Mouse (Mus musculus) liver, embryonic 16.5 days (tissue): ENCODE measurements at regions not wholly inside any gene's neighbourhood (a gene's known extent, or its start where the extent isn't known, plus 50 kb on each side); places are given as distances from the start of the nearest gene placed in this dataset.

Experiments used
- ATAC-seq: fragments of 200-750 bp; cut with Nextera tagmentation; 2 replicates; pipeline ENCODE4 v1.8.0; 2017; ENCODE audit warnings: low read depth, mild to moderate bottlenecking, moderate number of reproducible peaks, moderate library complexity
- H3K27ac ChIP-seq: fragments of 300-500 bp; sonication (generic); 2 replicates; pipeline ENCODE4 v1.5.1; 2014; ENCODE audit warnings: mild to moderate bottlenecking, low read length
- H3K27me3 ChIP-seq: fragments of 300-500 bp; sonication (generic); 2 replicates; pipeline ENCODE4 v1.6.1; 2014; ENCODE audit warnings: low read depth, low read length, mixed read lengths; ENCODE audit not compliant: control insufficient read depth, insufficient read depth
- H3K36me3 ChIP-seq: fragments of 300-500 bp; sonication (generic); 2 replicates; pipeline ENCODE4 v1.6.1; 2014; ENCODE audit warnings: mild to moderate bottlenecking; ENCODE audit not compliant: control insufficient read depth, insufficient read depth
- H3K4me1 ChIP-seq: fragments of 300-500 bp; sonication (generic); 2 replicates; pipeline ENCODE4 v1.6.1; 2014; ENCODE audit warnings: low read depth, low read length, mixed read lengths; ENCODE audit not compliant: control insufficient read depth
- H3K4me2 ChIP-seq: fragments of 300-500 bp; sonication (generic); 2 replicates; pipeline ENCODE4 v1.6.1; 2014; ENCODE audit warnings: low read depth, low read length, mixed read lengths
- H3K4me3 ChIP-seq: fragments of 300-500 bp; sonication (generic); 2 replicates; pipeline ENCODE4 v1.5.1; 2014; ENCODE audit warnings: low read depth, mild to moderate bottlenecking, low read length
- H3K9ac ChIP-seq: fragments of 300-500 bp; sonication (generic); 2 replicates; pipeline ENCODE4 v1.6.1; 2014; ENCODE audit warnings: low read depth, low read length
- H3K9me3 ChIP-seq: fragments of 300-500 bp; sonication (generic); replicated peaks from 2 replicates; pipeline ENCODE4 v1.6.1; 2016; ENCODE audit warnings: low read length; ENCODE audit not compliant: control insufficient read depth
- WGBS: fragments of 180-500 bp; shearing (Covaris S2); extraction: QIAGEN DNeasy Blood & Tissue Kit; methylation state at CpG from one replicate; pipeline ENCODE4 v1.1.7; 2014; ENCODE audit not compliant: insufficient replicate concordance; 5-methylcytosine and 5-hydroxymethylcytosine counted together

DNA sequence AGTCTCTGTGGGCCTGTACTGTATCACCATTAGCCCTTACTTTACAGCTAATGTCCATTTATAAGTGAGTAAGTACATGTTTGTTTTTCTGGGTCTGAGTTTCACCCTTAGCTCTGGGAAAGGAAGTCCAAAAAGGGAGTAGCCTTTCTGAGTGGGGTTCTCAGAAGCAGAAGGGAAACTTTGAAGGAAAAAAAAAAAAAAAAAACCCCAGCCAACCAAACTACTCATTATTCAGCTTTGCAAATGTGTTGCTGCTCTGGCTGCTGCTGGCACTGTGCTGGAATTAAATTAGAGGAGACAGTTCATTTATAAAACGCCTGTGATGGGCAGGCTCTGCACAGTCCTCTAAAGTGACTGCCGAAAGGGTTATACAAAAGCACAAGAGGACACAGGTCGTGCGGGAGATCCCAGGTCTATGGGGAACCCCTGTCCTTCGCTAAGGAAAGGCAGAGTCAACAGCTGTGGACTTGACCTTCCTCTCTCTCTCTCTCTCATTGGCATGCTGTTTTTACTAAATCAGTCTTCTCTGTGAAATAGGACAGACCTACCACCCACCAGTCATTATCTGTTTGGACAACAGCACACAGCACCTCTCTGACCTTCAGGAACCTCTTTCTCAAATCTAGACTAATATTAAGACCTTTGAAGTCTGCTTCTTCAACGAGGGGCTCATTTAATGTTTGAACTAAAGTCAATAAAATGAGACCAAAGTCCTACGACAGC is 165.4 kb downstream of the Cd47 start:
- H3K27me3 ChIP-seq: no peaks in the 10 kb centered on the region
- ATAC-seq: peak; percentile 84
- H3K36me3 ChIP-seq: no peaks in the 10 kb centered on the region
- 41% methylated on average over 7 of the region's 7 CpGs for WGBS
- H3K4me1 ChIP-seq: peaks cover 9% of the 10 kb centered on the region
- H3K4me2 ChIP-seq: peak overlapping the region; percentile 18; the same call in 1 of the 2 replicates
- H3K9me3 ChIP-seq: no peaks in the 10 kb centered on the region
- peak overlapping the region; percentile 50 for H3K27ac ChIP-seq
- no peak overlapping the region for H3K9ac ChIP-seq
- H3K4me3 ChIP-seq: no peak overlapping the region

DNA sequence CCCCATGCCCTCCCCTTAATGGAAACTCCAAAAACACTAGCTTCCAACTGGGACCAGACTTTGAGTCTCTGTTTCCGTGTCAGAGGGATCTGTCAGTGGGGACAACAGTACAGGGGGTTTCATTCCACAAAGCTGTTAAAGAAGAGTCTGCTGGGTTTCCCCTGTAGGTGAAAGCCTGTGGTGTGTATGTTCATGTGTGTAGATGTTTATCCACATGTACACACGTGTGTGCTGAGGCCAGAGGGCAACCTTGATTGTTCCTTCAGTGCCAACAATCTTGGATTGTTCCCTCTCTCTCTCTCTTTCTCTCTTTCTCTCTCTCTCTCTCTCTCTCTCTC is 165.9 kb downstream of the Cd47 start:
- Histone ChIP-seq H3K9me3 (no peaks in the 10 kb centered on the region), H3K4me2 (no peak overlapping the region), H3K27me3 (no peaks in the 10 kb centered on the region), H3K27ac (no peak overlapping the region), H3K4me3 (no peak overlapping the region), H3K4me1 (peaks cover 9% of the 10 kb centered on the region), H3K36me3 (no peaks in the 10 kb centered on the region), H3K9ac (no peak overlapping the region)
- no peak for ATAC-seq
- 43% methylated on average over 2 of the region's 2 CpGs for WGBS

DNA sequence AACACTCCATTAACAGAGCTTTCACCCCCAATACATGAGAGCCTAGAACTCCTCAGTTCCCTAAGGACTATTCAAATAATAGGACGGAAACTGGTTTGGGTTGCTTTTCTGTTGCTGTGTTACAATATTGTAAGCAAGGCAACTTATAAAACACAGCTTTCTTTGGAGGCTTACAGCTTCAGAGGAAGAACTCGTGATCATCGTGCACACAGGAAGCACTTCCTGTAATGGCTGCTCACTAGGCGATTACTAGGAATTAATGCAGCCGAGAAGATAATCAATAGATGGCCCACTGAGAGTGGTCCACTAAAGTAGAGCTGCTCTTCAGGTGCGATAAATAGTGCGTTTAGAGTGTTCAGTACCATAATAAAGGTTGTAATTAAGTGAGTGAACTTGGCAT is 166.8 kb downstream of the Cd47 start:
- H3K4me3 ChIP-seq: no peak overlapping the region

DNA sequence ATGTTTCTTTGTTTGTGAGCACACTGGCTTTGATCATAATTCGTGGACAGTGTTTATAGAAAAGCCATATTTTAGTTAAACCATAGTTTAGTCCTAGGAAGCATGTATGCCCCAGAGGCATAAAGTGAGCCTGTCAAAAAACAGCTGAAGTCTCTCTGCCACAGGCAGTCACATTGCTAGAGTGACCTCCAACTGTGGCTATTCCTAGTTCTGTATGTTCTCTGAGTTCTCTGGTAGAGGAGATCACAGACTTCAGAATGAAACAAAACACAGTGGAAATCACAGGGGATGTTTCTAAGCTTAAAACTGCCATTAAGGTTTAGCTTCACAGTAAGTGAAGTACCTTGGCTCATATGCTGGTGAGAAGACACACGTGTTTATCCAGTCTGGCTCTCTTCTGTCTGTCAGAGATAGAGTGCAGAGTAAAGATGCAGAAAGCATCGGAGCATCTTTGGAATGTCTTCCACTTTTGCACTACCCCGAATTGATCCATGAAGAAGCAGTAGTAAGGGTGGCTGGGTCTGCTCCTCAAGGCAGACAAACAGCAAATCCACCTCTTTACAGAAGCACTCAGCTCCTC is 168.0 kb downstream of the Cd47 start:
- Histone ChIP-seq H3K27me3 (no peaks in the 10 kb centered on the region), H3K36me3 (no peaks in the 10 kb centered on the region), H3K27ac (no peak overlapping the region), H3K4me3 (no peak overlapping the region), H3K4me1 (peaks cover 9% of the 10 kb centered on the region), H3K9me3 (no peaks in the 10 kb centered on the region), H3K9ac (no peak overlapping the region), H3K4me2 (no peak overlapping the region)
- WGBS: 47% methylated on average over 4 of the region's 4 CpGs
- no peak for ATAC-seq

More for the DNA sequence above, 166.8 kb downstream of the Cd47 start:
- peaks cover 9% of the 10 kb centered on the region for H3K4me1 ChIP-seq
- H3K9me3 ChIP-seq: no peaks in the 10 kb centered on the region
- no peak overlapping the region for H3K4me2 ChIP-seq
- no peak overlapping the region for H3K9ac ChIP-seq
- no peaks in the 10 kb centered on the region for H3K36me3 ChIP-seq
- no peak for ATAC-seq
- no peaks in the 10 kb centered on the region for H3K27me3 ChIP-seq
- H3K27ac ChIP-seq: no peak overlapping the region
- WGBS: 63% methylated on average over 7 of the region's 7 CpGs

DNA sequence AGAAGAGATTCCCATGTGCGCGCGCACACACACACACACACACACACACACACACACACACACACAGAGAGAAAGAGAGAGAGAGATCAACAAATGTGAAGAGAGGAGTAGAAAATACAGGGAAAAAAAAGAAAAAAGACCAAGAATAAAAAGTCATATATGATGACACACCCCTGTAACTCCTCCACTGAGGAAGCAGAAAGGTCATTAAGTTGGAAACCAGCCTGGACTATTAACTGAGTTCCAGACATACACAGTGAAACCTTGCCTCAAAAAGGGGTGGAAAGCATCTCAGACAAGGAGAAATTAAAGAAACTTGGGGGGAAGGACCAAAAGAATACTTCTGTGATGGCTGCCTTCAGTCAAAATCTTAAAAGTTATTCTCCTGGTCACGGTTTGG is 168.7 kb downstream of the Cd47 start:
- ATAC-seq: no peak
- no peak overlapping the region for H3K4me2 ChIP-seq
- H3K4me3 ChIP-seq: no peak overlapping the region
- no peaks in the 10 kb centered on the region for H3K36me3 ChIP-seq
- H3K4me1 ChIP-seq: peaks cover 9% of the 10 kb centered on the region
- H3K27me3 ChIP-seq: no peaks in the 10 kb centered on the region
- no peak overlapping the region for H3K27ac ChIP-seq
- 87% methylated on average over 4 of the region's 4 CpGs for WGBS
- H3K9me3 ChIP-seq: no peaks in the 10 kb centered on the region
- H3K9ac ChIP-seq: no peak overlapping the region

DNA sequence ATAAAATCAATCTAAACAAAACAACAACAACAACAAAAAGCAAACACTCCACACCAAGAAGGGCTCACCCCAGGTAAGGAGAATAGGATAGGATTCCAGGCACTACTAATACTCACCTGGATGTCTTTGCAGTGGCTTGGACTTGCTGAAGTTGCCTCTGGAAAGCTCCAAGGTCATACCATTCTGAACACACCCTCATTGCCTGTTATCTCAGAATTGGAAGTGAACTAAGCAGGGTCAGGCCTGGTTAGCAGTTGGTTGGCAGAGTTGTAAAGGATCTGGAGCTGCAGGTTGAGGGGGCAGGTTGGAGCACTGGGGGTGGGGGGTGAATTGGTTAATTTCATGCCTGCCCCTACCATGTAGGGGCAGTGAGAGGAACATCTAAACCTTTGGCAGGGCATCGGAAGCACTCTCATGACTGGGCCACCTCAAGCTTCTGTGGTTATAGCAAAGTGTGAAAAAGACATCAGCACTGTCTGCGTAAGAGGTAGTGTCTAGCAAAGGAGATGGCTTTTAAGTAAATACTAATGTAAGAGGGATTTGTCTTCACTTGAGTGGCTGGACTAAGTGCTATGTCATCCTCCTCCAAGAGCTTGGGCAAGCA is 169.5 kb downstream of the Cd47 start:
- H3K4me3 ChIP-seq: no peak overlapping the region
- no peaks in the 10 kb centered on the region for H3K9me3 ChIP-seq
- no peak overlapping the region for H3K4me2 ChIP-seq
- no peaks in the 10 kb centered on the region for H3K27me3 ChIP-seq
- peaks cover 5% of the 10 kb centered on the region for H3K4me1 ChIP-seq
- H3K27ac ChIP-seq: no peak overlapping the region
- no peak overlapping the region for H3K9ac ChIP-seq
- WGBS: 70% methylated on average over 2 of the region's 2 CpGs
- no peak for ATAC-seq
- H3K36me3 ChIP-seq: no peaks in the 10 kb centered on the region

DNA sequence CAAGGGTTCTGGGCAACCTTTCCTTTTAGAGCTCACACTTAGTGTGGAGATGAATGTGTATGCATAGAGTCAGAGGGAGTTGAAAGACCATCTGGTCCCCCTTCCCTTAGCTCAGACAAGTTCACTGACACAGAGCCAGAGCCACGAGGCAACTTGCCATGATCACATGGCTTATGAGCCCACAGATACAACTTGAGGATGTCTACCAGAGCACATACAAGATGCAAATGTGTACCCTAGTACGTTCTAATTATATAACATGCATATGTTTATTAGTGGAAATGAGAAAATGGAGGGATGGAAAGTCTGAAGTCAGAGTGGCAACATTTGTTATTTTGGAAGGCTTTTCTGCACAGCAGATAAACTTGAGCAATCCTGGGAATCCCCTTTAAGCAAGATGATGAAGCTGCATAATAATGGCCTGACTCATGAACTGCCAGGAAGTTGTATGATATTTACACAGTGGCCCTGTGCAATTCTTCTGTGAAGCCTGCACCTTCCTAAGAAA is 170.0 kb downstream of the Cd47 start:
- Histone ChIP-seq H3K4me2 (no peak overlapping the region), H3K27ac (no peak overlapping the region), H3K4me1 (peaks cover under 1% of the 10 kb centered on the region), H3K9me3 (no peaks in the 10 kb centered on the region), H3K9ac (no peak overlapping the region), H3K27me3 (no peaks in the 10 kb centered on the region), H3K4me3 (no peak overlapping the region), H3K36me3 (no peaks in the 10 kb centered on the region)
- no peak for ATAC-seq
- WGBS: 47% methylated on average over 2 of the region's 2 CpGs

DNA sequence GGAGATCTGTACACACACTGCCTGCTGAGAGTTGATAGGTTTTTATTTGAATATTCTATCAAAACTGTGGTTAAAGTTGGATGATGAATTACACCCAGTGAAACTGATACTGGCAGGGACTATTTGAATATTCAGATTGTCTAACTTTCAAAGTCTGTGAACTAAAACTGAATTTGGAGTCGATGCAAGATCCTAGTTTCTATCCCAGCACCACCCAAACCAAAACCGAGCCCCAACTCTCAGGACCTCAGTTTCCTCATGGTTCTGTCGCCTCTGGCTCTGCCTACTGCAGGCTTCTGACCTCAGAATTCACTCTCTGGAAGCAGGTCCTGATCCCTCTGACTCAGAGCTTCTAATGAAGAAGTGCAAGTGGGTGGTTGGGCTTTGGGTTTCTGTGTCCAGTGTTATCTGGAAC is 170.8 kb downstream of the Cd47 start:
- Histone ChIP-seq H3K4me2 (no peak overlapping the region), H3K36me3 (no peaks in the 10 kb centered on the region), H3K9me3 (no peaks in the 10 kb centered on the region), H3K27ac (no peak overlapping the region), H3K9ac (no peak overlapping the region), H3K27me3 (no peaks in the 10 kb centered on the region), H3K4me3 (no peak overlapping the region), H3K4me1 (no peaks in the 10 kb centered on the region)
- 64% methylated on average over 3 of the region's 3 CpGs for WGBS
- no peak for ATAC-seq

DNA sequence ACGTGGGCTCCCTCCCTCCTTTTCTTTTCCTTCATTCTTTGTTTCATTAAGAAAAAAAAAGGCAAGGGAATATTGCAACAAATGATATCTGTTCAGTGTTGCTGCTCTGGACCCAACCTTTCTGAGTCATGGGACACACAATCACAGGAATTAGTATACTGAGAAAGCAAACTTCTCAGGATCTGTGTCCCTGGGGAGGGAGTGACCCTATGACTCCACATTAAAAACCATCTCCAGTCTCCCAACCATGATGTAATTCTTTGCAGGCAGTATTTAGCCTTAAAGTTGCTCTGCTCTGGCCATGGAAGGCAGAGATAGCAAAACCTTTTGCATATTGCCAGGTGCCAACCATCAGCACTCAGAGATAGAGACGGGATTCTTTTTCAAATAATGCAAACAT is 176.9 kb downstream of the Cd47 start:
- Histone ChIP-seq H3K9me3 (no peaks in the 10 kb centered on the region), H3K4me1 (no peaks in the 10 kb centered on the region), H3K9ac (no peak overlapping the region), H3K4me2 (no peak overlapping the region), H3K27me3 (no peaks in the 10 kb centered on the region), H3K36me3 (no peaks in the 10 kb centered on the region), H3K27ac (no peak overlapping the region), H3K4me3 (no peak overlapping the region)
- 58% methylated on average over 2 of the region's 2 CpGs for WGBS
- no peak for ATAC-seq
